Mouse (Mus musculus): ENCODE measurements around the gene Lhfpl2. TPM values are rescaled to one million over a fixed set of nuclear protein-coding genes. Genes with fewer than 3 reads are reported as not detected.
A peak's percentile ranks its signal among the peaks of the same experiment; 100 is the strongest.

The Lhfpl2 gene
- polyA plus RNA-seq, 1 experiment from 2014 or later: 23.4 TPM

DNA sequence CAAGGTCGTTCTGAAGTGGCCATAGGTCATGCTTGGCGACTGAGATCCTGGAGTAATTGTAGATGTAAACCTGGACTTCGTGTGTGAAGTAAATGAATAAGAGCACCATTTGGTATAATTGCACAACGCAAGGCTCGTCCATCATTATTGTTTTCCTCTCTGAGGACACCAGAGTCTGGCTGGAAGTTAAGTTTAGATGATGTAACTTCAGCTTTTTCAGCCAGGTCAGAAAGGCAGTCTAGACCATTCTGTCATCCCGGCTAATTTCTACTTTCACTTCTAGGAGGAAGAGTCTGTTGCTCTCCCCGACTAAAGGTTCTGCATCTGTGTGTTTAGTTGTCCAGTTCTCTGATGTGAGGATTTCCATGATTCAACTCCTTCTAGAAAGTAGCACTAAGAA is 7.6 kb upstream of the Lhfpl2 start:
- H3K4me3 ChIP-seq (ENCODE audit: low read length): no peak overlapping the region
- no peaks in the 10 kb centered on the region for H3K9me3 ChIP-seq (replicated peaks; ENCODE audit: control insufficient read depth, low read length)
- no peaks in the 10 kb centered on the region for H3K27me3 ChIP-seq (ENCODE audit: control insufficient read depth, insufficient read depth, low read length)
- no peak overlapping the region for H3K4me2 ChIP-seq (ENCODE audit: low read depth, low read length)
- H3K36me3 ChIP-seq (ENCODE audit: control insufficient read depth, insufficient read depth): no peaks in the 10 kb centered on the region
- no peak overlapping the region for H3K27ac ChIP-seq (ENCODE audit: low read length)
- no peak overlapping the region for H3K9ac ChIP-seq (ENCODE audit: low read length)
- no peak for ATAC-seq (replicated peaks; ENCODE audit: extremely low read depth, insufficient read depth, low FRiP score)
- WGBS: 56% methylated on average over 7 of the region's 7 CpGs
- H3K4me1 ChIP-seq (ENCODE audit: control insufficient read depth, insufficient read depth, low read length): no peaks in the 10 kb centered on the region

DNA sequence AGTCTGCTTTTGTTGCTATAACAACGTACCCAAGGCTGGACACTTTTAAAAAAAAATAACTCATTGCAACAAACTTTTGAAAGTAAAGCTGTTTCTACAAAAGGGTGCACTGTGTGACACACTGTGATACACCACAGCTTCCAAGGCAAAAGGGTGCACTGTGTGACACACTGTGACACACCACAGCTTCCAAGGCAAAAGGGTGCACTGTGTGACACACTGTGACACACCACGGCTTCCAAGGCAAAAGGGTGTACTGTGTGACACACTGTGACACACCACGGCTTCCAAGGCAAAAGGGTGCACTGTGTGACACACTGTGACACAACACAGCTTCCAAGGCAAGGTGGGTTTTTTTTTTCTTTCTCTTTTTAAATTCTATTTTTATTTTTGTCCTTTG is 6.8 kb upstream of the Lhfpl2 start:
- 90% methylated on average over 3 of the region's 3 CpGs for WGBS
- no peaks in the 10 kb centered on the region for H3K36me3 ChIP-seq (ENCODE audit: control insufficient read depth, insufficient read depth)
- H3K4me3 ChIP-seq (ENCODE audit: low read length): no peak overlapping the region
- H3K9ac ChIP-seq (ENCODE audit: low read length): no peak overlapping the region
- no peaks in the 10 kb centered on the region for H3K27me3 ChIP-seq (ENCODE audit: control insufficient read depth, insufficient read depth, low read length)
- no peaks in the 10 kb centered on the region for H3K9me3 ChIP-seq (replicated peaks; ENCODE audit: control insufficient read depth, low read length)
- no peak overlapping the region for H3K4me2 ChIP-seq (ENCODE audit: low read depth, low read length)
- no peak overlapping the region for H3K27ac ChIP-seq (ENCODE audit: low read length)
- H3K4me1 ChIP-seq (ENCODE audit: control insufficient read depth, insufficient read depth, low read length): no peaks in the 10 kb centered on the region
- ATAC-seq (replicated peaks; ENCODE audit: extremely low read depth, insufficient read depth, low FRiP score): no peak

- Histone ChIP-seq H3K9me3 (replicated peaks; ENCODE audit: control insufficient read depth, low read length) (no peaks in the 10 kb centered on the region), H3K4me2 (ENCODE audit: low read depth, low read length) (peak overlapping the region; percentile 99), H3K27me3 (ENCODE audit: control insufficient read depth, insufficient read depth, low read length) (no peaks in the 10 kb centered on the region), H3K4me1 (ENCODE audit: control insufficient read depth, insufficient read depth, low read length) (peaks cover 6% of the 10 kb centered on the region), H3K27ac (ENCODE audit: low read length) (peak overlapping the region; percentile 74), H3K36me3 (ENCODE audit: control insufficient read depth, insufficient read depth) (no peaks in the 10 kb centered on the region), H3K4me3 (ENCODE audit: low read length) (peak overlapping the region; percentile 87), H3K9ac (ENCODE audit: low read length) (peak overlapping the region; percentile 80)
- no peak for ATAC-seq (replicated peaks; ENCODE audit: extremely low read depth, insufficient read depth, low FRiP score)
- 4% methylated on average over 17 of the region's 17 CpGs for WGBS
Observed at GRCm38 (mm10) chr13:94057036-94057562, 497 bp upstream of the Lhfpl2 start.

GRCm38 (mm10) chr13:94058642-94059222 is 1.1 kb downstream of the Lhfpl2 start:
- H3K9ac ChIP-seq (ENCODE audit: low read length): peak overlapping the region; percentile 80
- peak overlapping the region; percentile 87 for H3K4me3 ChIP-seq (ENCODE audit: low read length)
- 44% methylated on average over 6 of the region's 6 CpGs for WGBS
- H3K36me3 ChIP-seq (ENCODE audit: control insufficient read depth, insufficient read depth): no peaks in the 10 kb centered on the region
- no peak for ATAC-seq (replicated peaks; ENCODE audit: extremely low read depth, insufficient read depth, low FRiP score)
- H3K9me3 ChIP-seq (replicated peaks; ENCODE audit: control insufficient read depth, low read length): no peaks in the 10 kb centered on the region
- H3K27ac ChIP-seq (ENCODE audit: low read length): no peak overlapping the region
- H3K4me1 ChIP-seq (ENCODE audit: control insufficient read depth, insufficient read depth, low read length): peaks cover 21% of the 10 kb centered on the region
- peak overlapping the region; percentile 99 for H3K4me2 ChIP-seq (ENCODE audit: low read depth, low read length)
- no peaks in the 10 kb centered on the region for H3K27me3 ChIP-seq (ENCODE audit: control insufficient read depth, insufficient read depth, low read length)

GRCm38 (mm10) chr13:94059373-94059772 is 1.8 kb downstream of the Lhfpl2 start:
- Histone ChIP-seq H3K9ac (ENCODE audit: low read length) (no peak overlapping the region), H3K9me3 (replicated peaks; ENCODE audit: control insufficient read depth, low read length) (no peaks in the 10 kb centered on the region), H3K4me3 (ENCODE audit: low read length) (no peak overlapping the region), H3K27me3 (ENCODE audit: control insufficient read depth, insufficient read depth, low read length) (no peaks in the 10 kb centered on the region), H3K4me1 (ENCODE audit: control insufficient read depth, insufficient read depth, low read length) (peaks cover 25% of the 10 kb centered on the region), H3K27ac (ENCODE audit: low read length) (no peak overlapping the region), H3K4me2 (ENCODE audit: low read depth, low read length) (peak overlapping the region; percentile 99), H3K36me3 (ENCODE audit: control insufficient read depth, insufficient read depth) (no peaks in the 10 kb centered on the region)
- ATAC-seq (replicated peaks; ENCODE audit: extremely low read depth, insufficient read depth, low FRiP score): no peak
- WGBS: 93% methylated on average over 4 of the region's 4 CpGs

- Histone ChIP-seq H3K36me3 (ENCODE audit: control insufficient read depth, insufficient read depth) (no peaks in the 10 kb centered on the region), H3K4me3 (ENCODE audit: low read length) (no peak overlapping the region), H3K4me1 (ENCODE audit: control insufficient read depth, insufficient read depth, low read length) (peaks cover 29% of the 10 kb centered on the region), H3K27ac (ENCODE audit: low read length) (no peak overlapping the region), H3K4me2 (ENCODE audit: low read depth, low read length) (no peak overlapping the region), H3K9me3 (replicated peaks; ENCODE audit: control insufficient read depth, low read length) (no peaks in the 10 kb centered on the region), H3K27me3 (ENCODE audit: control insufficient read depth, insufficient read depth, low read length) (no peaks in the 10 kb centered on the region), H3K9ac (ENCODE audit: low read length) (no peak overlapping the region)
- 89% methylated on average over 6 of the region's 6 CpGs for WGBS
- no peak for ATAC-seq (replicated peaks; ENCODE audit: extremely low read depth, insufficient read depth, low FRiP score)
Observed at GRCm38 (mm10) chr13:94059778-94060177, 2.2 kb downstream of the Lhfpl2 start.

DNA sequence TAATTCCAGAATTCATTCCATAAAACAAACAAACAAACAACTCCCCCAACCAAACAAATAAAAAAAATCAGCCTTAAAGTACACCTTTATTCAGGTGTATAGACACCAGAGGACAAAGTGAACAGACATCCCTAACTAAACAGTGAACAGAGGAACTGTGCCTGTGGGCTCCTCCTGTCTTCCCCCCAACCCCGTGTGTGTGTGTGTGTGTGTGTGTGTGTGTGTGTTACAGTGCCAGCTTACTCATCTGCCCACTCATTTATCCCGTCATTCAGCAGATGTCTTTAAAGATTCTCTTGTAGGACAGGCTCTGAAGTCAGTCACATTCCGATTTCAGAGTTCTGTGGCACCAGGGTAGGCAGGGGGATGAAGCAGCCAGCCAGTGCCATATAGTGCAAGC is 2.9 kb downstream of the Lhfpl2 start:
- no peak overlapping the region for H3K4me2 ChIP-seq (ENCODE audit: low read depth, low read length)
- H3K27ac ChIP-seq (ENCODE audit: low read length): no peak overlapping the region
- no peak overlapping the region for H3K4me3 ChIP-seq (ENCODE audit: low read length)
- H3K4me1 ChIP-seq (ENCODE audit: control insufficient read depth, insufficient read depth, low read length): peaks cover 32% of the 10 kb centered on the region
- 84% methylated on average over 3 of the region's 3 CpGs for WGBS
- H3K9ac ChIP-seq (ENCODE audit: low read length): no peak overlapping the region
- H3K27me3 ChIP-seq (ENCODE audit: control insufficient read depth, insufficient read depth, low read length): no peaks in the 10 kb centered on the region
- no peaks in the 10 kb centered on the region for H3K36me3 ChIP-seq (ENCODE audit: control insufficient read depth, insufficient read depth)
- H3K9me3 ChIP-seq (replicated peaks; ENCODE audit: control insufficient read depth, low read length): no peaks in the 10 kb centered on the region
- no peak for ATAC-seq (replicated peaks; ENCODE audit: extremely low read depth, insufficient read depth, low FRiP score)

- ATAC-seq (replicated peaks; ENCODE audit: extremely low read depth, insufficient read depth, low FRiP score): no peak
- WGBS: 81% methylated on average over 9 of the region's 9 CpGs
- peaks cover 39% of the 10 kb centered on the region for H3K4me1 ChIP-seq (ENCODE audit: control insufficient read depth, insufficient read depth, low read length)
- H3K4me2 ChIP-seq (ENCODE audit: low read depth, low read length): no peak overlapping the region
- H3K9me3 ChIP-seq (replicated peaks; ENCODE audit: control insufficient read depth, low read length): no peaks in the 10 kb centered on the region
- H3K27ac ChIP-seq (ENCODE audit: low read length): no peak overlapping the region
- no peak overlapping the region for H3K9ac ChIP-seq (ENCODE audit: low read length)
- no peak overlapping the region for H3K4me3 ChIP-seq (ENCODE audit: low read length)
- no peaks in the 10 kb centered on the region for H3K36me3 ChIP-seq (ENCODE audit: control insufficient read depth, insufficient read depth)
- H3K27me3 ChIP-seq (ENCODE audit: control insufficient read depth, insufficient read depth, low read length): no peaks in the 10 kb centered on the region
Observed at GRCm38 (mm10) chr13:94061256-94061877, 3.8 kb downstream of the Lhfpl2 start.

DNA sequence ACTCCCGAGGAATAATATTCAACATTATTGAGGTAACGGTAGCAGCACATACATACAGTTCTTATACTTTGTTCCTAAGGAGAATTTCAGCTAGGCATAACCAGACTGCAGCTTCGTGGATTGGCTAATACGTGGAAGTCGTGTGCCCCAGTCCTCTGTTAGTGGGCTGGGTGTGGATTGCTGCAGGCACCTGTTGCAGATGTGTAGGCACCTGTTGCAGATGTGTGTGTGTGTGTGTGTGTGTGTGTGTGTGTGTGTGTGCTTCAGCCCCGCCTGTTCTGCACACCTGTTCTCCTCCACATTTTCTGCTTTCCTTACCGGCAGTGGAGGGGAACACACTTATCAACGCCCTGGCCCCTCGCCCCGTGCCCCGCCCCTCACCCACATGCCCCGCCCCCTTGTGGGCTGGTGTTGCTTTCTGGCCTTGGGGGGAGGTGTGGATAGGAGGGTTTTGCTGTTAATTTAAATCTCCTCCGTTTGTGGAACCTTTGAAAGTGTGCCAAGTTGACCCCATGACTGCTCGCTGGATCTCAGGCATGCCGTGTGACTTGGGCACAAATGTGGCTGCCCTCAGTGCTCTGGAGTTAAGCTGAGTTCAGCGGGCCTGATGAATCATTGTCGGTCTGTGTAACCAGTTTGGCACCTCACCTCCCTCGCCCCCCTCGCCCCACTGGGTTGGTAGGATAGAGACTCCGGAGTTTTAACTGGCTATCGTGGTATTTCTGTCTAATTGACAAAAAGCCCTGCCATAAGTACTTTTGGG is 4.9 kb downstream of the Lhfpl2 start:
- Histone ChIP-seq H3K9me3 (replicated peaks; ENCODE audit: control insufficient read depth, low read length) (no peaks in the 10 kb centered on the region), H3K27me3 (ENCODE audit: control insufficient read depth, insufficient read depth, low read length) (no peaks in the 10 kb centered on the region), H3K36me3 (ENCODE audit: control insufficient read depth, insufficient read depth) (no peaks in the 10 kb centered on the region), H3K4me3 (ENCODE audit: low read length) (peak overlapping the region; percentile 18), H3K4me2 (ENCODE audit: low read depth, low read length) (peak overlapping the region; percentile 52), H3K9ac (ENCODE audit: low read length) (peak overlapping the region; percentile 35), H3K27ac (ENCODE audit: low read length) (peak overlapping the region; percentile 41), H3K4me1 (ENCODE audit: control insufficient read depth, insufficient read depth, low read length) (peaks cover 37% of the 10 kb centered on the region)
- ATAC-seq (replicated peaks; ENCODE audit: extremely low read depth, insufficient read depth, low FRiP score): 0 out of 2 replicates have a peak, but pooled peaks have one; percentile 28
- WGBS: 17% methylated on average over 21 of the region's 21 CpGs

Measured in heart, embryonic 16.5 days (tissue).